Mouse (Mus musculus) left cerebral cortex, postnatal 4 days (tissue): ENCODE results near the gene Cebpb. TPM values are rescaled to one million over a fixed set of nuclear protein-coding genes. Genes with fewer than 3 reads are reported as not detected.

Experiments used
- DNase-seq: peaks from one replicate; pipeline ENCODE4 v3.0.0-alpha.2; 2022
- intact Hi-C: fragments of 180-260 bp; cut with DNase I; formaldehyde crosslinking; loops from one replicate; pipeline ENCODE4 v1.15.1; 2025
- total RNA-seq, 2 experiments: library from RNA; stranded (reverse); gene quantifications; 2 replicates each; pipeline ENCODE4 v1.2.3; 2021

Cebpb gene
- total RNA-seq, 2 experiments from 2014 or later, result 3.8 to 5.5 TPM

GRCm38 (mm10) chr2:167690219-167690961 lies 1.7 kb downstream of the Cebpb start:
- peak; percentile 29 for DNase-seq
- intact Hi-C loops, result no loop called here

- intact Hi-C loops, result no loop called here
- no peak for DNase-seq
Measured at GRCm38 (mm10) chr2:167690962-167691311, 2.2 kb downstream of the Cebpb start.

GRCm38 (mm10) chr2:167691410-167691809 lies 2.7 kb downstream of the Cebpb start:
- intact Hi-C loops, result no loop called here
- no peak for DNase-seq

GRCm38 (mm10) chr2:167691871-167692661 lies 3.4 kb downstream of the Cebpb start:
- DNase-seq, result no peak
- intact Hi-C loops, result no loop called here

GRCm38 (mm10) chr2:167692831-167693230 lies 4.1 kb downstream of the Cebpb start:
- no peak for DNase-seq
- intact Hi-C loops, result no loop called here

- intact Hi-C loops, result no loop called here
- no peak for DNase-seq
Measured at GRCm38 (mm10) chr2:167693540-167693939, 4.8 kb downstream of the Cebpb start.

- no peak for DNase-seq
- intact Hi-C loops, result no loop called here
Measured at GRCm38 (mm10) chr2:167694244-167694643, 5.5 kb downstream of the Cebpb start.

- intact Hi-C loops, result no loop called here
- DNase-seq, result no peak
Measured at GRCm38 (mm10) chr2:167694963-167695362, 6.2 kb downstream of the Cebpb start.

GRCm38 (mm10) chr2:167695491-167695890 lies 6.8 kb downstream of the Cebpb start:
- intact Hi-C loops, result no loop called here

GRCm38 (mm10) chr2:167696143-167696542 lies 7.4 kb downstream of the Cebpb start:
- intact Hi-C loops, result no loop called here
- no peak for DNase-seq

More at GRCm38 (mm10) chr2:167695491-167695890, 6.8 kb downstream of the Cebpb start:
- no peak for DNase-seq

- intact Hi-C loops, result no loop called here
- DNase-seq, result no peak
Measured at GRCm38 (mm10) chr2:167697902-167698301, 9.2 kb downstream of the Cebpb start.

GRCm38 (mm10) chr2:167700018-167700417 lies 11.3 kb downstream of the Cebpb start:
- no peak for DNase-seq
- intact Hi-C loops, result no loop called here

- intact Hi-C loops, result no loop called here
- no peak for DNase-seq
Measured at GRCm38 (mm10) chr2:167701472-167701871, 12.8 kb downstream of the Cebpb start.

- intact Hi-C loops, result no loop called here
- DNase-seq, result no peak
Measured at GRCm38 (mm10) chr2:167702126-167702525, 13.4 kb downstream of the Cebpb start.

- intact Hi-C loops, result no loop called here
- DNase-seq, result no peak
Measured at GRCm38 (mm10) chr2:167704409-167704808, 15.7 kb downstream of the Cebpb start.

- intact Hi-C loops, result no loop called here
- DNase-seq, result no peak
Measured at GRCm38 (mm10) chr2:167706183-167706939, 17.6 kb downstream of the Cebpb start.

- intact Hi-C loops, result no loop called here
- no peak for DNase-seq
Measured at GRCm38 (mm10) chr2:167708373-167708772, 19.7 kb downstream of the Cebpb start.

- DNase-seq, result no peak
- intact Hi-C loops, result no loop called here
Measured at GRCm38 (mm10) chr2:167709969-167710368, 21.3 kb downstream of the Cebpb start.

- DNase-seq, result no peak
- intact Hi-C loops, result no loop called here
Measured at GRCm38 (mm10) chr2:167710574-167710973, 21.9 kb downstream of the Cebpb start.

GRCm38 (mm10) chr2:167712872-167713821 lies 24.4 kb downstream of the Cebpb start:
- no peak for DNase-seq
- intact Hi-C loops, result no loop called here
